Mouse (Mus musculus): ENCODE results near the gene Mtfr1l. TPM values are rescaled to one million over a fixed set of nuclear protein-coding genes. Genes with fewer than 3 reads are reported as not detected.

Gene Mtfr1l
- polyA plus RNA-seq, 1 experiment, result 37.4 TPM

- under 1% methylated on average over 57 of the region's 57 CpGs for WGBS
- peak; percentile 32 to 74 for DNase-seq (ENCODE audit: low read depth in 1 of 2, low spot score in 2 of 2)
- H3K27ac ChIP-seq (ENCODE audit: insufficient read depth, low read length), result peak overlapping the region; percentile 64
Observed at GRCm38 (mm10) chr4:134534124-134534886, 882 bp downstream of the Mtfr1l start.

GRCm38 (mm10) chr4:134533421-134533820, 1.8 kb downstream of the Mtfr1l start:
- H3K27me3 ChIP-seq (ENCODE audit: control insufficient read depth, insufficient read depth, low read length), result no peaks in the 10 kb centered on the region
- H3K27ac ChIP-seq (ENCODE audit: insufficient read depth, low read length), result no peak overlapping the region
- TF ChIP-seq CTCF (IDR thresholded peaks at IDR 0.05; ENCODE audit: extremely low read depth, insufficient read depth, insufficient read length, insufficient replicate concordance), result no peak
- TF ChIP-seq POLR2A (IDR thresholded peaks at IDR 0.05; ENCODE audit: low read depth, low read length), result no peak
- no peaks in the 10 kb centered on the region; the same call in 1 of the 2 replicates for H3K4me1 ChIP-seq (ENCODE audit: control insufficient read depth, insufficient read depth, insufficient read length)
- peaks cover 19% of the 10 kb centered on the region for H3K36me3 ChIP-seq (ENCODE audit: control insufficient read depth, insufficient read depth, low read length)
- no peak for DNase-seq (ENCODE audit: low read depth in 1 of 2, low spot score in 2 of 2)
- no peak overlapping the region for H3K4me3 ChIP-seq (ENCODE audit: extremely low read depth, insufficient read depth, insufficient read length)
- WGBS, result 87% methylated on average over 4 of the region's 4 CpGs

More at GRCm38 (mm10) chr4:134534124-134534886, 882 bp downstream of the Mtfr1l start:
- Histone ChIP-seq H3K4me3 (ENCODE audit: extremely low read depth, insufficient read depth, insufficient read length) (peak overlapping the region; percentile 81), H3K27me3 (ENCODE audit: control insufficient read depth, insufficient read depth, low read length) (no peaks in the 10 kb centered on the region), H3K4me1 (ENCODE audit: control insufficient read depth, insufficient read depth, insufficient read length) (no peaks in the 10 kb centered on the region; the same call in 1 of the 2 replicates), H3K36me3 (ENCODE audit: control insufficient read depth, insufficient read depth, low read length) (peaks cover 11% of the 10 kb centered on the region)
- TF ChIP-seq CTCF (IDR thresholded peaks at IDR 0.05; ENCODE audit: extremely low read depth, insufficient read depth, insufficient read length, insufficient replicate concordance), result no peak
- no peak for TF ChIP-seq POLR2A (IDR thresholded peaks at IDR 0.05; ENCODE audit: low read depth, low read length)

GRCm38 (mm10) chr4:134532928-134533327, 2.3 kb downstream of the Mtfr1l start:
- 82% methylated on average over 4 of the region's 4 CpGs for WGBS

GRCm38 (mm10) chr4:134526220-134526619, 9.0 kb downstream of the Mtfr1l start:
- Histone ChIP-seq H3K4me1 (ENCODE audit: control insufficient read depth, insufficient read depth, insufficient read length) (no peaks in the 10 kb centered on the region), H3K4me3 (ENCODE audit: extremely low read depth, insufficient read depth, insufficient read length) (no peak overlapping the region), H3K36me3 (ENCODE audit: control insufficient read depth, insufficient read depth, low read length) (peaks cover 26% of the 10 kb centered on the region), H3K27ac (ENCODE audit: insufficient read depth, low read length) (no peak overlapping the region), H3K27me3 (ENCODE audit: control insufficient read depth, insufficient read depth, low read length) (no peaks in the 10 kb centered on the region)
- 44% methylated on average over 5 of the region's 5 CpGs for WGBS
- no peak for DNase-seq (ENCODE audit: low read depth in 1 of 2, low spot score in 2 of 2)
- TF ChIP-seq POLR2A (IDR thresholded peaks at IDR 0.05; ENCODE audit: low read depth, low read length), result no peak
- TF ChIP-seq CTCF (IDR thresholded peaks at IDR 0.05; ENCODE audit: extremely low read depth, insufficient read depth, insufficient read length, insufficient replicate concordance), result no peak

More at GRCm38 (mm10) chr4:134532928-134533327, 2.3 kb downstream of the Mtfr1l start:
- TF ChIP-seq CTCF (IDR thresholded peaks at IDR 0.05; ENCODE audit: extremely low read depth, insufficient read depth, insufficient read length, insufficient replicate concordance) (no peak), POLR2A (IDR thresholded peaks at IDR 0.05; ENCODE audit: low read depth, low read length) (no peak)
- H3K27ac ChIP-seq (ENCODE audit: insufficient read depth, low read length), result no peak overlapping the region
- H3K4me1 ChIP-seq (ENCODE audit: control insufficient read depth, insufficient read depth, insufficient read length), result no peaks in the 10 kb centered on the region; the same call in 1 of the 2 replicates
- DNase-seq (ENCODE audit: low read depth in 1 of 2, low spot score in 2 of 2), result no peak
- H3K4me3 ChIP-seq (ENCODE audit: extremely low read depth, insufficient read depth, insufficient read length), result no peak overlapping the region
- H3K27me3 ChIP-seq (ENCODE audit: control insufficient read depth, insufficient read depth, low read length), result no peaks in the 10 kb centered on the region
- H3K36me3 ChIP-seq (ENCODE audit: control insufficient read depth, insufficient read depth, low read length), result peaks cover 22% of the 10 kb centered on the region

- no peaks in the 10 kb centered on the region for H3K27me3 ChIP-seq (ENCODE audit: control insufficient read depth, insufficient read depth, low read length)
- DNase-seq (ENCODE audit: low read depth in 1 of 2, low spot score in 2 of 2), result no peak
- TF ChIP-seq CTCF (IDR thresholded peaks at IDR 0.05; ENCODE audit: extremely low read depth, insufficient read depth, insufficient read length, insufficient replicate concordance) (no peak), POLR2A (IDR thresholded peaks at IDR 0.05; ENCODE audit: low read depth, low read length) (no peak)
- no peak overlapping the region for H3K4me3 ChIP-seq (ENCODE audit: extremely low read depth, insufficient read depth, insufficient read length)
- WGBS, result 81% methylated on average over 5 of the region's 5 CpGs
- H3K4me1 ChIP-seq (ENCODE audit: control insufficient read depth, insufficient read depth, insufficient read length), result no peaks in the 10 kb centered on the region
- H3K27ac ChIP-seq (ENCODE audit: insufficient read depth, low read length), result no peak overlapping the region
- peaks cover 26% of the 10 kb centered on the region for H3K36me3 ChIP-seq (ENCODE audit: control insufficient read depth, insufficient read depth, low read length)
Observed at GRCm38 (mm10) chr4:134525806-134526205, 9.4 kb downstream of the Mtfr1l start.

GRCm38 (mm10) chr4:134523447-134523846, 11.7 kb downstream of the Mtfr1l start:
- no peak for DNase-seq (ENCODE audit: low read depth in 1 of 2, low spot score in 2 of 2)
- no peak for TF ChIP-seq POLR2A (IDR thresholded peaks at IDR 0.05; ENCODE audit: low read depth, low read length)
- TF ChIP-seq CTCF (IDR thresholded peaks at IDR 0.05; ENCODE audit: extremely low read depth, insufficient read depth, insufficient read length, insufficient replicate concordance), result no peak
- WGBS, result 87% methylated on average over 4 of the region's 4 CpGs
- Histone ChIP-seq H3K4me1 (ENCODE audit: control insufficient read depth, insufficient read depth, insufficient read length) (no peaks in the 10 kb centered on the region), H3K27me3 (ENCODE audit: control insufficient read depth, insufficient read depth, low read length) (no peaks in the 10 kb centered on the region), H3K36me3 (ENCODE audit: control insufficient read depth, insufficient read depth, low read length) (peaks cover 11% of the 10 kb centered on the region), H3K27ac (ENCODE audit: insufficient read depth, low read length) (no peak overlapping the region), H3K4me3 (ENCODE audit: extremely low read depth, insufficient read depth, insufficient read length) (no peak overlapping the region)

GRCm38 (mm10) chr4:134519281-134519680, 15.9 kb downstream of the Mtfr1l start:
- Histone ChIP-seq H3K36me3 (ENCODE audit: control insufficient read depth, insufficient read depth, low read length) (no peaks in the 10 kb centered on the region), H3K4me1 (ENCODE audit: control insufficient read depth, insufficient read depth, insufficient read length) (no peaks in the 10 kb centered on the region), H3K4me3 (ENCODE audit: extremely low read depth, insufficient read depth, insufficient read length) (no peak overlapping the region), H3K27me3 (ENCODE audit: control insufficient read depth, insufficient read depth, low read length) (no peaks in the 10 kb centered on the region), H3K27ac (ENCODE audit: insufficient read depth, low read length) (no peak overlapping the region)
- DNase-seq (ENCODE audit: low read depth in 1 of 2, low spot score in 2 of 2), result no peak
- TF ChIP-seq POLR2A (IDR thresholded peaks at IDR 0.05; ENCODE audit: low read depth, low read length) (no peak), CTCF (IDR thresholded peaks at IDR 0.05; ENCODE audit: extremely low read depth, insufficient read depth, insufficient read length, insufficient replicate concordance) (no peak)
